14 mouse cellular contexts compared by ENCODE assay signal in genomic region chr8:71307371-71307770, GRCm38 (mm10).
"Had no signal": no experiment of that assay in that cellular context is flagged by ENCODE, and none has a peak within 500 bp of the region (broad histone marks: within the 10 kb centered on the region; RNA-seq: fewer than 3 reads in every experiment).

No protein-coding gene starts in this region.

- DNase-seq: kidney, adult 2 months; kidney, postnatal 14 days; lung, adult 18-20 months; lung, postnatal 36 days; retina, postnatal 1 day; right cerebral cortex, postnatal 4 days; thymus, postnatal 36 days had no signal

- H3K27me3 ChIP-seq: kidney, embryonic 15.5 days; limb, embryonic 15.5 days; megakaryocyte, embryonic 14.5 days; midbrain, embryonic 12.5 days; neural tube, embryonic 13.5 days had no signal

- ATAC-seq: intestine, embryonic 16.5 days; midbrain, embryonic 16.5 days had no signal

- H3K9me3 ChIP-seq: kidney, embryonic 15.5 days; limb, embryonic 15.5 days had no signal

- H3K4me3 ChIP-seq: kidney, embryonic 15.5 days; limb, embryonic 15.5 days; midbrain, embryonic 12.5 days; neural tube, embryonic 13.5 days had no signal

- H3K27ac ChIP-seq: kidney, embryonic 15.5 days; limb, embryonic 15.5 days; midbrain, embryonic 12.5 days; neural tube, embryonic 13.5 days had no signal

- H3K9ac ChIP-seq: kidney, embryonic 15.5 days; limb, embryonic 15.5 days; midbrain, embryonic 12.5 days; neural tube, embryonic 13.5 days had no signal

- H3K4me2 ChIP-seq: kidney, embryonic 15.5 days; limb, embryonic 15.5 days; midbrain, embryonic 12.5 days; neural tube, embryonic 13.5 days had no signal
